ENCODE assay signal across 10 mouse cellular contexts in the genomic region with DNA sequence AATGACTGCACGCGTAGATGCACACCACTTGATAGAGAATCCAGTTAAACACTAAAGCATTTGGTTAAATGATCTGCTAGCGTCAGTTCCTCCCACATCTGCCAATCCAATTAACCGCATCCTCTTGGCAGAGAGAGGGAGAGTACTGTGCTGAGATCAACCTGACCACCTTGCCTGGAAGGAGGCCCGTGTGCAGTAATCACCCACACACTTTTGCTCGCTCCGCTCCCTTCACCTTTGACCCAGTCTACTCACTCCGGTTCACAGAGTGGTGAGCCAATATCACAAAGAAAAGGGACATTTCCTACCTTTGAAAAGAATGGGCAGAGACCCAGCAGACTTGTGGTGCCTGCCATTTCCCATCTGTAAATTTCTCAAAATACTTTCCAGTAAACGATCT.
DNase-seq lines count a peak whose midpoint lies in the region; ATAC-seq lines count a peak whose summit lies in the region.
"Had no signal": no experiment of that assay in that cellular context is flagged by ENCODE, and none has a peak within 500 bp of the region (broad histone marks: within the 10 kb centered on the region; RNA-seq: fewer than 3 reads in every experiment).

No protein-coding gene starts in this region.

- H3K27me3 ChIP-seq in embryonic facial prominence, embryonic 14.5 days (replicated peaks; ENCODE audit: control insufficient read depth, insufficient read depth, low read length): no peaks in the 10 kb centered on the region
- no peaks in the 10 kb centered on the region for H3K27me3 ChIP-seq in embryonic facial prominence, embryonic 10.5 days (replicated peaks; ENCODE audit: low read depth, poor library complexity, severe bottlenecking)

- H3K4me3 ChIP-seq in embryonic facial prominence, embryonic 14.5 days (ENCODE audit: low read depth, low read length): no peak overlapping the region
- H3K4me3 ChIP-seq in embryonic facial prominence, embryonic 10.5 days: no peak overlapping the region
- H3K4me3 ChIP-seq: layer of hippocampus, adult 2 months; midbrain, embryonic 10.5 days had no signal

- DNase-seq in embryonic facial prominence, embryonic 14.5 days (ENCODE audit: low spot score): peak; percentile 41
- DNase-seq in embryonic facial prominence, embryonic 10.5 days (ENCODE audit: low spot score): no peak
- peak; percentile 92 for DNase-seq in heart, adult 8-10 months (ENCODE audit: low spot score)
- DNase-seq in kidney, adult 8-10 months: peak; percentile 50 to 72
- no peak for DNase-seq in right cerebral cortex, adult 18-20 months
- no peak for DNase-seq in thymus, postnatal 25 days

- 0 out of 2 replicates have a peak, but pooled peaks cover 6% of the 10 kb centered on the region for H3K4me1 ChIP-seq in embryonic facial prominence, embryonic 14.5 days (ENCODE audit: control insufficient read depth, insufficient read depth, low read length)
- peaks cover 13% of the 10 kb centered on the region for H3K4me1 ChIP-seq in embryonic facial prominence, embryonic 10.5 days

- WGBS in embryonic facial prominence, embryonic 14.5 days: 68% methylated on average over 9 of the region's 9 CpGs
- 66% methylated on average over 9 of the region's 9 CpGs for WGBS in embryonic facial prominence, embryonic 10.5 days

- H3K4me2 ChIP-seq in embryonic facial prominence, embryonic 14.5 days (ENCODE audit: low read depth, low read length): no peak overlapping the region

- no peak overlapping the region for H3K9ac ChIP-seq in embryonic facial prominence, embryonic 14.5 days (ENCODE audit: low read depth, low read length)

- H3K36me3 ChIP-seq in embryonic facial prominence, embryonic 14.5 days (ENCODE audit: control insufficient read depth, insufficient read depth, low read length): no peaks in the 10 kb centered on the region
- H3K36me3 ChIP-seq in embryonic facial prominence, embryonic 10.5 days (replicated peaks): no peaks in the 10 kb centered on the region
- H3K36me3 ChIP-seq: midbrain, embryonic 10.5 days had no signal

- no peak overlapping the region for H3K27ac ChIP-seq in embryonic facial prominence, embryonic 14.5 days (replicated peaks; ENCODE audit: low read depth, low read length)
- no peak overlapping the region for H3K27ac ChIP-seq in embryonic facial prominence, embryonic 10.5 days (replicated peaks)
- H3K27ac ChIP-seq: layer of hippocampus, adult 2 months had no signal

- ATAC-seq in embryonic facial prominence, embryonic 14.5 days (ENCODE audit: low read depth): no peak
- peak; percentile 88 for ATAC-seq in megakaryocyte progenitor cell, adult 5-6 weeks (replicated peaks; ENCODE audit: poor library complexity)
- no peak for ATAC-seq in erythroid progenitor cell, adult 5-6 weeks (replicated peaks; ENCODE audit: low FRiP score, poor library complexity, severe bottlenecking)

- no peaks in the 10 kb centered on the region for H3K9me3 ChIP-seq in embryonic facial prominence, embryonic 14.5 days (ENCODE audit: control insufficient read depth, low read length)
- no peaks in the 10 kb centered on the region for H3K9me3 ChIP-seq in embryonic facial prominence, embryonic 10.5 days
- H3K9me3 ChIP-seq: midbrain, embryonic 10.5 days had no signal

Comparison
In these comparisons a context has a peak if more than half of its experiments do, and no peak if none do; other contexts are left out.
1. DNase-seq: peak in embryonic facial prominence, embryonic 14.5 days (single experiment), heart, adult 8-10 months (single experiment) and kidney, adult 8-10 months (2 of 2); none in embryonic facial prominence, embryonic 10.5 days (single experiment), right cerebral cortex, adult 18-20 months (single experiment) and thymus, postnatal 25 days (single experiment).